Mouse (Mus musculus): Measurements from ENCODE around the gene A930002H24Rik. TPM values are rescaled to one million over a fixed set of nuclear protein-coding genes. Genes with fewer than 3 reads are reported as not detected.

A930002H24Rik gene
- polyA plus RNA-seq (2014; fragmentation: Nextera tagmentation; extraction: Ambion mirVana) = 1.3 and 3.7 TPM in 2 replicates

DNA sequence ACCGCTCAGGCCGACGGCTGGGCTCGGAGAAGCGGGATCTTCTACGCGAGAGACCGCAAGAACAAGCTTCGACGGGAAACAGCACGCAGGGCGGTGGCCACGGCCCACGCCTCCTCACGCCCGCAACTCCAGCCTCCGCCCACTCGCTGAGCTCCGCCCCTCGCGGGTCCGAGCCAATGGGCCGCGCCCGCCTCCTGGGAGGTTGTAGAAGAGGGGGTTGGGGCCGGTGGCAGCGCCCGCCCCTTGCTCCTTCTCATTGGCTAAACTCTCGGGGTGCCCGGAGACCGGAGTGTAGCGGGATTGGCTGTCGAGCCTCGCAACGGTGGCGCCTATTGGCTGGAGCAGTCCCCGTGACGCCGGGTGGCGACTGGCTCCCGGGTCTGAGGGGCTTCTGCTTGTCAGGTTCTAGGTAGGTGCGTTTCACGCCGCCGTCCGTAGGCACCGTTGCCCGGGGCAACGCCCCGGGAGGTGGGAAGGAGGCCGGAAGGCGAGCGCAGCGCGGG is at the start of gene A930002H24Rik:
TSS of gene A930002H24Rik (minus strand) at position 145 of the 503 bp plus-strand sequence.
- ATAC-seq (peak; percentile 99), DNase-seq (ENCODE audit: low spot score) (peak; percentile 99)
- Histone ChIP-seq H3K4me2 (ENCODE audit: low read length) (peak within 1 kb of the TSS; percentile 80), H3K4me3 (ENCODE audit: low read depth, low read length) (peak within 1 kb of the TSS; percentile 90), H3K27me3 (replicated peaks; ENCODE audit: control insufficient read depth, insufficient read depth, low read length) (no peaks in the 10 kb centered on the region), H3K4me1 (ENCODE audit: control insufficient read depth, insufficient read depth, low read length) (peaks cover 9% of the 10 kb centered on the region), H3K36me3 (ENCODE audit: control insufficient read depth, insufficient read depth, low read length) (no peaks in the 10 kb centered on the region), H3K9me3 (replicated peaks; ENCODE audit: control insufficient read depth, low read length) (no peaks in the 10 kb centered on the region), H3K9ac (ENCODE audit: low read length) (peak within 1 kb of the TSS; percentile 91), H3K27ac (ENCODE audit: low read depth, low read length) (peak within 1 kb of the TSS; percentile 76)
- WGBS = under 1% methylated on average over 48 of the region's 55 CpGs

DNA sequence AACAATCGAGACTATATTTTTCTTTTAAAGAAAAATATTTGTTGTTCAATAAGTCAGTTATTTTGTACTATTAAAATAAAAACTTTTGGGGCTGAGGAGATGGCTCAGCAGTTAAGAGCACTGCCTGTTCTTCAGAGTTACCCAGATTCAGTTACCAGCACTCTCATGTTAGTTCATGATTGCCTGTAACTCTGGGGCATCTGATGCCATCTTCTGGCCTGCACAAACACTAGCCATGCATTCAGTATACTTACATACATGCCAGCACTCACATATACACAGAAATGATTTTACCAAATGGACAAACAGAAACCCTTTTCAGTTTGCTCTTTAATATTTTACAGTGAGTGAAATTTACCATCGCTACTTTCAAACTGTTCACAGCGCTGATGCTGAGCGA is 45.7 kb upstream of the A930002H24Rik start:
- H3K36me3 ChIP-seq (ENCODE audit: control insufficient read depth, insufficient read depth, low read length) = no peaks in the 10 kb centered on the region
- 0 out of 2 replicates have a peak, but pooled peaks cover 2% of the 10 kb centered on the region for H3K9me3 ChIP-seq (replicated peaks; ENCODE audit: control insufficient read depth, low read length)
- no peak overlapping the region for H3K4me3 ChIP-seq (ENCODE audit: low read depth, low read length)
- no peaks in the 10 kb centered on the region for H3K4me1 ChIP-seq (ENCODE audit: control insufficient read depth, insufficient read depth, low read length)
- H3K9ac ChIP-seq (ENCODE audit: low read length) = no peak overlapping the region
- ATAC-seq = no peak
- no peak overlapping the region for H3K4me2 ChIP-seq (ENCODE audit: low read length)
- H3K27ac ChIP-seq (ENCODE audit: low read depth, low read length) = no peak overlapping the region
- no peak for DNase-seq (ENCODE audit: low spot score)
- H3K27me3 ChIP-seq (replicated peaks; ENCODE audit: control insufficient read depth, insufficient read depth, low read length) = no peaks in the 10 kb centered on the region
- WGBS = 94% methylated on average over 4 of the region's 4 CpGs

GRCm38 (mm10) chr17:63897050-63897449 is 33.5 kb upstream of the A930002H24Rik start:
- H3K27me3 ChIP-seq (replicated peaks; ENCODE audit: control insufficient read depth, insufficient read depth, low read length) = no peaks in the 10 kb centered on the region
- H3K36me3 ChIP-seq (ENCODE audit: control insufficient read depth, insufficient read depth, low read length) = no peaks in the 10 kb centered on the region
- H3K9me3 ChIP-seq (replicated peaks; ENCODE audit: control insufficient read depth, low read length) = no peaks in the 10 kb centered on the region
- H3K9ac ChIP-seq (ENCODE audit: low read length) = no peak overlapping the region
- ATAC-seq (no peak), DNase-seq (ENCODE audit: low spot score) (no peak)
- H3K4me1 ChIP-seq (ENCODE audit: control insufficient read depth, insufficient read depth, low read length) = no peaks in the 10 kb centered on the region
- H3K27ac ChIP-seq (ENCODE audit: low read depth, low read length) = no peak overlapping the region
- H3K4me3 ChIP-seq (ENCODE audit: low read depth, low read length) = no peak overlapping the region
- 64% methylated on average over 7 of the region's 7 CpGs for WGBS
- no peak overlapping the region for H3K4me2 ChIP-seq (ENCODE audit: low read length)

DNA sequence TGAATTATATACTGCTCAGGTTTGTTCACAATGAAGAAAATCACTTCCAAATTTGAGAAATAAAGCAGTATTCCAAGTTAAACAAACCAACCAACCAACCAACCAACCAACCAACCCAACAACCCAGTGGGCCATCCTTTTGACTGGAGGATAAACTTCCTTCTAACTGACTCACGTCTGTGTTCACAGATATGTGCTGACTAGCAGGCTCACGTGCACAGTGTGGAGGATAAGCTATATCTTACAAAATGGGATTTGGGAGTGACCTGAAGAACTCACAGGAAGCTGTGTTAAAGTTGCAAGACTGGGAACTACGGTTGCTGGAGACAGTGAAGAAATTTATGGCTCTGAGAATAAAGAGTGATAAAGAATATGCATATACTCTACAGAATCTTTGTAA is 32.2 kb upstream of the A930002H24Rik start:
- H3K4me2 ChIP-seq (ENCODE audit: low read length) = no peak overlapping the region
- no peaks in the 10 kb centered on the region for H3K4me1 ChIP-seq (ENCODE audit: control insufficient read depth, insufficient read depth, low read length)
- H3K9ac ChIP-seq (ENCODE audit: low read length) = no peak overlapping the region
- no peaks in the 10 kb centered on the region for H3K27me3 ChIP-seq (replicated peaks; ENCODE audit: control insufficient read depth, insufficient read depth, low read length)
- DNase-seq (ENCODE audit: low spot score) (no peak), ATAC-seq (no peak)
- 91% methylated on average over 3 of the region's 3 CpGs for WGBS
- H3K27ac ChIP-seq (ENCODE audit: low read depth, low read length) = no peak overlapping the region
- H3K9me3 ChIP-seq (replicated peaks; ENCODE audit: control insufficient read depth, low read length) = no peaks in the 10 kb centered on the region
- H3K36me3 ChIP-seq (ENCODE audit: control insufficient read depth, insufficient read depth, low read length) = no peaks in the 10 kb centered on the region
- H3K4me3 ChIP-seq (ENCODE audit: low read depth, low read length) = no peak overlapping the region

GRCm38 (mm10) chr17:63890611-63891010 is 27.0 kb upstream of the A930002H24Rik start:
- DNase-seq (ENCODE audit: low spot score) = no peak
- no peak overlapping the region for H3K27ac ChIP-seq (ENCODE audit: low read depth, low read length)

DNA sequence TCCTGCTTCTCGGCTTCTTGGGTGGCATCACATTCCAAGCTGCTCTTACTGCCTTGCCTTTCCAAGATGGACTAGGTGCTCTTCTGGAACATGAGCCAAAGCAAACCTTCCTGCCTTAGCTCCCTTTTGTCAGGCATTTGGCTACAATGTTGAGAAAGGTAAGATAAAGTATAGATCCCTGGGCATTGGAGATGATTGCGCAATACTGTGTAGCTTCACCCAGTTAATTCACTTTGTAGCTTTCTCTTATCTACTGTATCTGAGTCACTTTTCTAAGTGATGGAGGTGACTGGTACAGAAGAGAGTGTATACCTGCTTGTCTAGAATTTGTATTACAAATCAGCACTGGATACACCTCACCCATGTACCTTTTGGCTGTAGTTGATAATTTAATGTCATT is 23.4 kb upstream of the A930002H24Rik start:
- DNase-seq (ENCODE audit: low spot score) (no peak), ATAC-seq (no peak)
- Histone ChIP-seq H3K9ac (ENCODE audit: low read length) (no peak overlapping the region), H3K4me3 (ENCODE audit: low read depth, low read length) (no peak overlapping the region), H3K27me3 (replicated peaks; ENCODE audit: control insufficient read depth, insufficient read depth, low read length) (no peaks in the 10 kb centered on the region), H3K9me3 (replicated peaks; ENCODE audit: control insufficient read depth, low read length) (no peaks in the 10 kb centered on the region), H3K4me1 (ENCODE audit: control insufficient read depth, insufficient read depth, low read length) (no peaks in the 10 kb centered on the region), H3K4me2 (ENCODE audit: low read length) (no peak overlapping the region), H3K27ac (ENCODE audit: low read depth, low read length) (no peak overlapping the region), H3K36me3 (ENCODE audit: control insufficient read depth, insufficient read depth, low read length) (no peaks in the 10 kb centered on the region)
- WGBS = 94% methylated on average over 2 of the region's 2 CpGs

More at GRCm38 (mm10) chr17:63890611-63891010, 27.0 kb upstream of the A930002H24Rik start:
- no peaks in the 10 kb centered on the region for H3K4me1 ChIP-seq (ENCODE audit: control insufficient read depth, insufficient read depth, low read length)
- no peaks in the 10 kb centered on the region for H3K27me3 ChIP-seq (replicated peaks; ENCODE audit: control insufficient read depth, insufficient read depth, low read length)
- H3K4me2 ChIP-seq (ENCODE audit: low read length) = no peak overlapping the region
- ATAC-seq = no peak
- no peak overlapping the region for H3K9ac ChIP-seq (ENCODE audit: low read length)
- no peak overlapping the region for H3K4me3 ChIP-seq (ENCODE audit: low read depth, low read length)
- no peaks in the 10 kb centered on the region for H3K9me3 ChIP-seq (replicated peaks; ENCODE audit: control insufficient read depth, low read length)
- no peaks in the 10 kb centered on the region for H3K36me3 ChIP-seq (ENCODE audit: control insufficient read depth, insufficient read depth, low read length)

DNA sequence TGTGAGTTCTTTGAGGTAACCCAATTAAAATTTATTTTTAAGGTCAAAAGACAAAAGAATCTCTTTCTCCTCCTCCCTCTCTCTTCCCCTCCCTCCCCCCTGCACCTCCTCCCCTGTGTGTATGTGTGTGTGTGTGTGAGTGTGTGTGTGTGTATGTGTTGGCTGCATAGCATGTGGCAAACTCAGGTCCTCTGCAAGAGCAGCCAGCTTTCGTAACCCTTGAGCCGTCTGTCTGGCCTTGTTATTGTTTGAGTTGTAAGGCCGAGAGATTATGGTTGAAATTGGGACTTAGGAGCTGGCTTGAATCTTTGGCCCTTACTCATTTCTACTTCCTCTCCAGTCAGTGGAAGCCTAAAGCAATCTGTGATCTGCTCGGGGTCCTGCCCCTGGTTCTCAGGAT is 16.4 kb upstream of the A930002H24Rik start:
- no peak for ATAC-seq
- Histone ChIP-seq H3K27ac (ENCODE audit: low read depth, low read length) (no peak overlapping the region), H3K9ac (ENCODE audit: low read length) (no peak overlapping the region), H3K9me3 (replicated peaks; ENCODE audit: control insufficient read depth, low read length) (no peaks in the 10 kb centered on the region), H3K4me1 (ENCODE audit: control insufficient read depth, insufficient read depth, low read length) (no peaks in the 10 kb centered on the region), H3K27me3 (replicated peaks; ENCODE audit: control insufficient read depth, insufficient read depth, low read length) (no peaks in the 10 kb centered on the region), H3K36me3 (ENCODE audit: control insufficient read depth, insufficient read depth, low read length) (no peaks in the 10 kb centered on the region), H3K4me3 (ENCODE audit: low read depth, low read length) (no peak overlapping the region), H3K4me2 (ENCODE audit: low read length) (no peak overlapping the region)
- DNase-seq (ENCODE audit: low spot score) = no peak
- WGBS = 89% methylated on average over 4 of the region's 4 CpGs

DNA sequence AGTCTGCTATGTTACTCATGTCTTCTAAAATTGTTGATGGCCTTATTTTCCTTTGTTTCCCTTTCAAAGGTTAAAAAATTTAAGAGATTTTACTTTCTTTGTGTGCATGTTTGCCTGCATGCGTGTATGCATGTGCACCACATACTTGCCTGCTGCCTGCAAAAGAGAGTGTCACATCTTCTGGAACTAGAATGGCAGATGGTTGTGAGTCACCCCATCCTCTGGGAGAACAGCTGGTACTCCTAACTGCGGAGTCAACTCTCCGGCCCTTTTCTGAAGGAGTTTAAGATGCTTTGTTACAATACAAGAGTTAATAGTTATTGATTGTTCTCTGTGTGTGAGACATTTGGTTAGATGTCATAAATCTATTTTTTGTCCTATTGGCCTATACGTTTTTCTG is 15.3 kb upstream of the A930002H24Rik start:
- Histone ChIP-seq H3K27me3 (replicated peaks; ENCODE audit: control insufficient read depth, insufficient read depth, low read length) (no peaks in the 10 kb centered on the region), H3K9me3 (replicated peaks; ENCODE audit: control insufficient read depth, low read length) (no peaks in the 10 kb centered on the region), H3K36me3 (ENCODE audit: control insufficient read depth, insufficient read depth, low read length) (no peaks in the 10 kb centered on the region), H3K4me2 (ENCODE audit: low read length) (no peak overlapping the region), H3K4me1 (ENCODE audit: control insufficient read depth, insufficient read depth, low read length) (no peaks in the 10 kb centered on the region), H3K27ac (ENCODE audit: low read depth, low read length) (no peak overlapping the region), H3K9ac (ENCODE audit: low read length) (no peak overlapping the region), H3K4me3 (ENCODE audit: low read depth, low read length) (no peak overlapping the region)
- peak; percentile 16 for DNase-seq (ENCODE audit: low spot score)
- no peak for ATAC-seq
- 88% methylated on average over 4 of the region's 4 CpGs for WGBS

DNA sequence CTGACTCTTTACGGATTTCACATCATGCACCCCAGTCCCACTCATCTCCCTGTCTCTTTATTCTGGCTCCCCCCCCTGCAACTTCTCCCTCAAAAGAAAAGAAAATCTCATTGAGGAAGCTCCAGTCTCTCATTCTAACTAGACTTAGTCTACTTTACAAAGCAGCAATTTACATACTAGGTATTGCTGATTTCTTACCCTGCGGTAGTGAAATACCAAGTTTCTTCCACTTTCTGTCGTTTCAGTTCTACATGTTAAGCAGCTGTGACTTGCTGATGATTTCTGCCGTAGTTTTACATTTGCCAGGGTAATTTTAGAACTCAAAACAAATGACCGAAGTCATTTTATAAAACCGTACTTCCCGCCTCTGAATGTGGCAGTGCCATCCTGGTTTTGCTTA is 8.2 kb upstream of the A930002H24Rik start:
- Histone ChIP-seq H3K4me2 (ENCODE audit: low read length) (no peak overlapping the region), H3K9ac (ENCODE audit: low read length) (no peak overlapping the region), H3K27ac (ENCODE audit: low read depth, low read length) (no peak overlapping the region), H3K9me3 (replicated peaks; ENCODE audit: control insufficient read depth, low read length) (no peaks in the 10 kb centered on the region), H3K4me1 (ENCODE audit: control insufficient read depth, insufficient read depth, low read length) (no peaks in the 10 kb centered on the region), H3K27me3 (replicated peaks; ENCODE audit: control insufficient read depth, insufficient read depth, low read length) (no peaks in the 10 kb centered on the region), H3K36me3 (ENCODE audit: control insufficient read depth, insufficient read depth, low read length) (no peaks in the 10 kb centered on the region), H3K4me3 (ENCODE audit: low read depth, low read length) (no peak overlapping the region)
- ATAC-seq (no peak), DNase-seq (ENCODE audit: low spot score) (no peak)
- WGBS = 94% methylated on average over 7 of the region's 7 CpGs

All from forebrain, embryonic 14.5 days (tissue).